Mouse (Mus musculus) neural tube, embryonic 10.5 days (tissue): ENCODE data around the gene Zbtb16.

Experiments
- DNase-seq: peaks from one replicate; pipeline ENCODE4 v3.0.0-alpha.2; 2017; ENCODE audit warnings: low spot score; ENCODE audit errors: extremely low spot score

The Zbtb16 gene

GRCm38 (mm10) chr9:48835631-48836565, at the start of gene Zbtb16:
Gene Zbtb16, minus strand, starts transcription at chr9:48836222.
- peak; percentile 90 for DNase-seq

GRCm38 (mm10) chr9:48872896-48873295, 36.9 kb upstream of the Zbtb16 start:
- no peak for DNase-seq

GRCm38 (mm10) chr9:48866523-48867121, 30.6 kb upstream of the Zbtb16 start:
- no peak for DNase-seq

GRCm38 (mm10) chr9:48865235-48865634, 29.2 kb upstream of the Zbtb16 start:
- no peak for DNase-seq

GRCm38 (mm10) chr9:48861481-48861880, 25.5 kb upstream of the Zbtb16 start:
- no peak for DNase-seq

GRCm38 (mm10) chr9:48860526-48860845, 24.5 kb upstream of the Zbtb16 start:
- peak; percentile 82 for DNase-seq

- no peak for DNase-seq
Observed at GRCm38 (mm10) chr9:48859828-48860525, 24.0 kb upstream of the Zbtb16 start.

GRCm38 (mm10) chr9:48857944-48858343, 21.9 kb upstream of the Zbtb16 start:
- DNase-seq, result no peak

GRCm38 (mm10) chr9:48856240-48856639, 20.2 kb upstream of the Zbtb16 start:
- DNase-seq, result no peak

- no peak for DNase-seq
Observed at GRCm38 (mm10) chr9:48849531-48849930, 13.5 kb upstream of the Zbtb16 start.

- DNase-seq, result no peak
Observed at GRCm38 (mm10) chr9:48839568-48839967, 3.5 kb upstream of the Zbtb16 start.

GRCm38 (mm10) chr9:48838346-48838745, 2.3 kb upstream of the Zbtb16 start:
- DNase-seq, result no peak

GRCm38 (mm10) chr9:48837181-48837580, 1.2 kb upstream of the Zbtb16 start:
- peak; percentile 47 for DNase-seq

GRCm38 (mm10) chr9:48836566-48836930, 526 bp upstream of the Zbtb16 start:
- DNase-seq, result no peak

GRCm38 (mm10) chr9:48834541-48835411, 1.2 kb downstream of the Zbtb16 start:
- DNase-seq, result peak; percentile 77

GRCm38 (mm10) chr9:48834006-48834405, 2.0 kb downstream of the Zbtb16 start:
- no peak for DNase-seq

GRCm38 (mm10) chr9:48833493-48833892, 2.5 kb downstream of the Zbtb16 start:
- DNase-seq, result no peak

- no peak for DNase-seq
Observed at GRCm38 (mm10) chr9:48832473-48833100, 3.4 kb downstream of the Zbtb16 start.

- DNase-seq, result no peak
Observed at GRCm38 (mm10) chr9:48831560-48832460, 4.2 kb downstream of the Zbtb16 start.

- DNase-seq, result no peak
Observed at GRCm38 (mm10) chr9:48828839-48829238, 7.2 kb downstream of the Zbtb16 start.
